Mouse (Mus musculus): Measurements from ENCODE around the gene Ggct.
A peak's percentile ranks its signal among the peaks of the same experiment; 100 is the strongest.

- peak; percentile 73 for TF ChIP-seq CTCF (IDR thresholded peaks at IDR 0.05; ENCODE audit: low read depth)
- no peak for TF ChIP-seq EP300 (IDR thresholded peaks at IDR 0.05; ENCODE audit: low read depth)
Measured at GRCm38 (mm10) chr6:55016236-55016635, 23.5 kb upstream of the Ggct start.
